Mouse (Mus musculus) cerebellum, postnatal 36 days (tissue): ENCODE measurements around the gene Trpm5.

Source experiments
- DNase-seq, 2 experiments: peaks; one replicate each; pipeline ENCODE4 v3.0.0; 2021 to 2022; ENCODE audit warnings: mixed read lengths in 2 of 2

Gene Trpm5

GRCm38 (mm10) chr7:143058221-143058697 is 36.2 kb downstream of the Trpm5 start:
- DNase-seq, result no peak

- no peak for DNase-seq
Observed at GRCm38 (mm10) chr7:143057667-143058220, 36.7 kb downstream of the Trpm5 start.

GRCm38 (mm10) chr7:143057023-143057422 is 37.4 kb downstream of the Trpm5 start:
- DNase-seq, result no peak

- no peak for DNase-seq
Observed at GRCm38 (mm10) chr7:143055499-143056186, 38.8 kb downstream of the Trpm5 start.

GRCm38 (mm10) chr7:143055001-143055400 is 39.4 kb downstream of the Trpm5 start:
- DNase-seq, result no peak

GRCm38 (mm10) chr7:143054612-143054965 is 39.9 kb downstream of the Trpm5 start:
- DNase-seq, result no peak

- DNase-seq, result no peak
Observed at GRCm38 (mm10) chr7:143053961-143054611, 40.4 kb downstream of the Trpm5 start.

GRCm38 (mm10) chr7:143053008-143053899 is 41.2 kb downstream of the Trpm5 start:
- peak; percentile 48 to 55 for DNase-seq

- peak; percentile 75 to 80 for DNase-seq
Observed at GRCm38 (mm10) chr7:143052626-143053007, 41.8 kb downstream of the Trpm5 start, which contains the start of gene Cd81. Cd81 (plus strand) TSS chr7:143052739.

GRCm38 (mm10) chr7:143051316-143051715 is 43.1 kb downstream of the Trpm5 start:
- no peak for DNase-seq

- no peak for DNase-seq
Observed at GRCm38 (mm10) chr7:143049841-143050816, 44.3 kb downstream of the Trpm5 start.

GRCm38 (mm10) chr7:143049331-143049730 is 45.1 kb downstream of the Trpm5 start:
- DNase-seq, result no peak

- no peak for DNase-seq
Observed at GRCm38 (mm10) chr7:143046358-143046757, 48.1 kb downstream of the Trpm5 start.

GRCm38 (mm10) chr7:143044826-143045206 is 49.6 kb downstream of the Trpm5 start:
- no peak for DNase-seq

GRCm38 (mm10) chr7:143044049-143044825 is 50.2 kb downstream of the Trpm5 start:
- DNase-seq, result no peak

GRCm38 (mm10) chr7:143042897-143043300 is 51.5 kb downstream of the Trpm5 start:
- no peak for DNase-seq

- DNase-seq, result no peak
Observed at GRCm38 (mm10) chr7:143042089-143042488, 52.4 kb downstream of the Trpm5 start.

- no peak for DNase-seq
Observed at GRCm38 (mm10) chr7:143041138-143041822, 53.2 kb downstream of the Trpm5 start.

- no peak for DNase-seq
Observed at GRCm38 (mm10) chr7:143040561-143040960, 53.9 kb downstream of the Trpm5 start.
